Mouse (Mus musculus): ENCODE results near the gene Acox3.

Gene Acox3

DNA sequence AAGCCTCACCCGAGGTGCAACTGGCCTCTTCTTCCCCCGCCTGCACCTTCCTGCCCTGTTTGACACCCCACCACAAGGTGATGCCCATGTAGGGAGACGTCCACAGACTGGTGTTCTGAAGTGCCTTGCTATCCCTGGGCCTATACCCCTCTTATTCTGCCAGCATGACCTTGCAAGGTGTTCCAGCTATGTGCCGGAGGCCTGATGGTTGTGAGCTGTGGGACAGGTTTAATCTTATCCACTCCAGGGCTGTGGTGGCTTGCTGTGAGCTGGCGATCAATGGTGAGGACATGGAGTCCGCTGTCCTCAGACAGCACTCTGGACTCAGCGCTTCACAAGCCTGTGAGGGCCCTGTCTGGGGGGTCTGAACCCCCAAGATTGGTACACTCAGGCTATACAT, 27.5 kb downstream of the Acox3 start:
- in situ Hi-C loops (cut with MboI, MseI) = no loop called here

DNA sequence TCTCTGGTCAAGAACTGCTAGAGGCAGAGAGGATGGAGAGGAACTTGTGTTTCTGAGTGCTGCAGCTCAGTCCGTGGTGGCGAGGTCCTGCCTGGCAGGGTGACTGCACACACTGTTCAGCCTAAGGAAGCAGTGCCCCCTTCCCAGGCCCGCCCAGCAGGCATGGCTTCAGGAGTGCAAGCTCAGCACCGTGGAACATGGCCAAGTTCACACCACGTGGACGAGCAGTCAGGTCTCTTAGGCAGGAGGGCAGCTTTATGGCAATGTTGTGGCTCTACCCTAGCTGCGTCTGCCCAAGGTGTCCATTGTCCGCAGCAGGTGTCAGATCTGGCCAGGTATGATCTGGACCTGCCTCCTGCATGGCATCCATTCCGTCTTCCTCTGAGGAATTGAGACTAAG, 28.3 kb downstream of the Acox3 start:
- in situ Hi-C loops (cut with MboI, MseI) = no loop called here

DNA sequence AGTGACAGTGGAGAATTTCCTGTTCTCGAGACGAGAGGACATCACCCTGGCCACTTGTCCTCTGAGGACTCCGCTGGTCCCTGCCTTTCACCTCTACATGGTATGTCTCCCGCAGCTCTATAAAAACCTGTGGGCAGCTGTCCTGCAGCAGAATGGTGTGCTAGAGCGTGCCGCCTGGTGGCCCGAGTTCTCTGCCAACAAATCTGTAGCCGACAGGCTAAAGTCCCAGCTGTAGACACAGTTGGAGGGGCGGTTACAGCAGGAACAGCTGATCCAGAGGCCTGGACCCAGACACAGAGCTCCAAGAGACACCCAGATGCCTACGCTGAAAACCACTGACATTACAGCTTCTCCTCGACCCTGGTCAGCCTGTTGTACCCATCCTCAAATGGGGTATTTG, 29.1 kb downstream of the Acox3 start:
- in situ Hi-C loops (cut with MboI, MseI) = no loop called here

DNA sequence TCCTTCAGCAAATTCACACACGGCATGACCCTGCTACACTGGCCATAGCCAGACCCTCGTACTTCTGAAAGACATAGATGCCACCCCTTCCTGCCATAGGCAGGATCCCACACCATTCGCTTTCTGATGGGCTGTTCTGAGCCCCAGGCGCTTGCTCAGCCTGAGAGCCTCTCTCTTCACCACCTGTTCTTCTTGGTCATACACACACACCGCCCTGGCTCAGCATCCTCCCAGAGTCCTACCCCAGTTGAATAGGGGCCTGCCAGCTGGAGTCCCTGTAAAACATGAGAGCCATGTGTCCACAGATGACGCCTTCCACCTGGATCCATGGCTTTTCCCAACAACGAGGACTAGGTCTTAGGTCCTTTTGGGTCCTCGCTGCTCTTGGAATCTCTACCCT, 29.9 kb downstream of the Acox3 start:
- in situ Hi-C loops (cut with MboI, MseI) = no loop called here

DNA sequence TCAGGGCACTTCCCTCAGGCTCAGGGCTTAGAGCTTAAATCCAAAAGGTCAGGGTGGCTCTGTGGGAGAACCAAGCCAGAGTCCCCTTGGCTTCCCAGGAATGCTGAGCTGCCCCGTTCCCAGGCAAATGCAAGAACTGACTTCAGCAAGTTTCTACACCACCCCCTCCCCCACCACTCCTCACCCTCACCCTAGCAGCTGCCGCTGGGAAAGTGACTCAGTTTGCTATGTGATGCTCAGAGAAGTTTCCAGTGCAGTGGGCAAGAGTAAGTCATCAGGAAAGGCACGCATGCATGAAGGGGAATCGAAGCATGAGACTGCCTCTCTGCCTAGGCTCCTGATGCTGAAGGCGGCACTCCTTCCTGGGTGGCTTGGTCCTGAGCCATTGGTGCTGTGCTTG, 34.1 kb downstream of the Acox3 start:
- in situ Hi-C loops (cut with MboI, MseI) = no loop called here

DNA sequence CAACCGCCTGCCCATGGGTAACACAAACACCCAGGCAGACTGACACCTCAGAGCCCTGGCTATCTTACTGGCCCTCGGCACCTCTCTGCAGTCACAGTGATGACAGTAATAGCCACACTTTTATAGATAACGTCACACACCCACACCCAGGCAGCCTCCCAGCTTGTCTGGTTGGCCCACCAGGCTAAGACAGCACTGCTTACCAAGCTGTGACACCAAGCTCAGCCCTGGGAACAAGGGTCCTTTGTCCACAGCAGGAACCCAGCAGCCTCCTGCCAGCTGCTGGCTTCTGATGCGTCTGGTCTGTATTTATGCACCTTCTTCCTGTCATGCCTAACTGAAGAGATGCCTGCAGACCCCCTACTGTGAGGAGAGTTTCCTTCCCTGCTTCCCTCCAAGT, 38.3 kb downstream of the Acox3 start:
- in situ Hi-C loops (cut with MboI, MseI) = no loop called here

DNA sequence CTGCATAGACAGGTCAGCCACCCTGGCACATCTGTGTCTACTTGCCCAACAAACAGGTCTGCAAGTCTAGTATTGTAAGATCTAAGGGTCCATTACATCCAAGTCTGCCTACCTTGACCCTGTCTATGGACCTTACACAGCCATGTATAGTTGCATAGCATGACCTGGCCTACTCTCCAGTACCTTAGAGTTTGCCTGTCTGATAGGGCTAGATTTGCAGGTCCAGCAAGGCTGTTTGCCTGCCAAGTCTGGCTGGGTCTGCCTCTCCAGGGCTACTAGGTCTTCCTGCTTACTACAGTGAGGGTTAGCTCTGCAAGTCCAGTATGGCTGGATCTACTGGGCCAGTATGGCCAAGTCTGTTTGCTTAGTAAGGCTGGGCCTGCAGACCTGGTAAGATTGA, 41.0 kb downstream of the Acox3 start:
- in situ Hi-C loops (cut with MboI, MseI) = no loop called here

DNA sequence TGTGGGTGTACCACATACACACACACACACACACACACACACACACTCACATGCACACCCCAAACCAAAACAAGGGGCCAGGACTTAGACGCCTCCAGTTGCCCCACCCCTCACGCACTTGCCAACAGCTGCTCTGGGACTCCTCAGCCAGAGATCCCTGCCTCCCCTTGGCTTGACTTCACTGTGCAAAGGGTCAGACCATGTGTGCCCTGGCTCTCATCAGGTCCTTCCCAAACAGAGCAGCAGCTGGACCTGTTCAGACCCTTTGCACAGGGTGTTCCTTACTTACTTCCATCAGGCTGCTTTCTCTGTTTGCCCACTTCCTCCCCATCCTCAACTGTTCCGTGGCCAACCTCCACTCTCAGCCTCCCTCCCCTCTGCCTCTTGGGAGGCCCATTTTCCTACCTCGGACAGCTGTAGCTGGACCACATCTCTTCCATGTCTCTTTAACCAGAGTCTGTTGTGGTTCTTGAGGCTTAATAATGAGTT, 42.0 kb downstream of the Acox3 start:
- in situ Hi-C loops (cut with MboI, MseI) = no loop called here

DNA sequence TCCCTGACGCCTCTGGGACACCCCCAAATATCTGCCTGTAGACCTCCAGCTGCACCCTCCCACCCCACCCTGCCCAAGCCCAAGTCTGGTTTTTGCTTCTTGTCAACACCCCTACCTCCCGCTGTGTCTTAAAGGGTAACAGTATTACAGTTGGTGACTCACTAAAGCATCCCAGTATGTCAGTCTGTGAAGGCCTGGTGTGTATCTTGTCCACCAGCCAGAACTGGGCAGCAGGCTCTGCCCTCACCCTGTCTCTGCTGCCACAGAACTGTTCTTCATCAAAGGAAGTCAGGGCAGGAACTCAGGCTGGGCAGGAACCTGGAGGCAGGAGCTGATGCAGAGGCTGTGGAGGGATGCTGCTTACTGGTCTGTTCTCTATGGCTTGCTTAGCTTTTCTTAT, 43.6 kb downstream of the Acox3 start:
- in situ Hi-C loops (cut with MboI, MseI) = no loop called here

DNA sequence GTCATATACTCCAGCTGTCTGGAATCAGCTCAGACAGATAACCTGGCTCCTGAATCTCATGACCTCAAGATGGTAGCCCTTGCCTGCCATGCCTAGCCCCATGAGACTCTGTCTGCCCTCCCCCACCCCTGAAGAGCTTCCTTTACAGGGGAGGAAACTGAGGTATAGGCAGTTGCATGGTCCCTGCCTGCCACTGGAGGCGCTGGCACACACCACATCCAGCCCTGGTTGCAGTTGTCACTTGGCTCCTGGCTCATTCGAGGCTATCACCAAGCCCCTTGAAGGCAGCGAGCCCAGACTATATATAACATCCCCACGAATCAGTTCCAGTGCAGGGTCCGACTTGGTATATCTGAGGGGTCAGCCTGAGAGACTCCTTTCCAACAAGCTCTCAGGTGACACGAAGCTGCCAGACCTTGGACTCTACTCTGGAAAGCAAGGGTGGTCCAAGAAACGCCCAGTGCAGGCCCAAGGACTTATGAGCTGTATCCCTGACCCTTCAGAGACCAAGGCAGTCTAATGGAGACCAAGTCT, 44.5 kb downstream of the Acox3 start:
- in situ Hi-C loops (cut with MboI, MseI) = no loop called here

DNA sequence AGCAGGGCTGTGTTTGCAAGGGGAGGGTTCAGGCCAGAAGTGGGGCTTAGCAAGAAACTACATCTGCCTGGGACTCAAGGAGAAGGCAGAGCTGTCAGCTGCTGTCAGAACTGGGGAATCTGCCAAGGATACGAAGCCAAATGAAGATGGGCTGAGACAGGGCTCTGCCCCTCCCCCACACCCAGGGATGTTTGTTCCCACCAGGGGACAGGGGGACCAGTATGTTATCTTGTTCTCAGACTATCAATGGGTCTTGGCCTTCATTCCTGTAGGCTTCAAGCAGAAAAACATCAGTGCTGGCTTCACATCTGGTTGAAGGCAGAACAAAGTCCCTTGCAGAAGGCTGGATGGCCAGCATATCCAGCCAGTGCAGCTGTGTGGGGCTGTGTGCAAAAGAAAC, 45.8 kb downstream of the Acox3 start:
- in situ Hi-C loops (cut with MboI, MseI) = no loop called here

DNA sequence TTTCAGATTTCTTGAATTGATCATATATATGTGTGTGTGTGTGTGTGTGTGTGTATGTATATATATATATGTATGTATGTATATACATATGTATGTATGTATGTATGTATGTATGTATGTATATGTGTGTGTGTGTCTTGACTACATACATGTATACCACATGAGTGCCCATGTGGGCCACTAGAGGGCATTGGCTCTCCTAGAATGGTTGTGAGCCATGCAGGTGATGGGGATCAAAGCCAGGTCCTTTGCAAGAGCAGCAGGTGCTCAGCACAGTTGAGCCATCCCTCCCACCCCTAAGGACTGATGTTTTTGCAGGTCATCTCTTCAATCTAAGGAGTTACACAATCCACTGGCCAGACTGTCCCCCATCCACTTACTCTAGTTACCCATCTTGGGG, 46.5 kb downstream of the Acox3 start:
- in situ Hi-C loops (cut with MboI, MseI) = no loop called here

DNA sequence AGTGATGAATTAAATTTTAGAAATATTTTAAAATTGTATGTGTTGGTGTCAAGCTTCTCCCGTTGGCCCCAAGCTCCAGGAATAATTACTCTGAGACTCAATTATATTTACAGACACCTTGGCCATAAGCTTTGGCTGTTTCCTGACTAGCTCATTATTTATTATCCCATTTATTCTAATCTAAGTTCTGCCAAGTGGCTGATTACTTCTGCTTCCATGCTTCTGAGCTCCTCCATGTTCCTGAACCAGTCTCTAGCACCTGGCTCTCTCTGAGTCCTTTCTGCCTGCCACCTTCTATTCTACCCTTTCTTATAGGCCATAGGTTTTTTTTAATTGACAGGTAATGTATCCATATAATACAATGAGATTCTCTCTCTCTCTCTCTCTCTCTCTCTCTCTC, 47.9 kb downstream of the Acox3 start:
- in situ Hi-C loops (cut with MboI, MseI) = no loop called here

DNA sequence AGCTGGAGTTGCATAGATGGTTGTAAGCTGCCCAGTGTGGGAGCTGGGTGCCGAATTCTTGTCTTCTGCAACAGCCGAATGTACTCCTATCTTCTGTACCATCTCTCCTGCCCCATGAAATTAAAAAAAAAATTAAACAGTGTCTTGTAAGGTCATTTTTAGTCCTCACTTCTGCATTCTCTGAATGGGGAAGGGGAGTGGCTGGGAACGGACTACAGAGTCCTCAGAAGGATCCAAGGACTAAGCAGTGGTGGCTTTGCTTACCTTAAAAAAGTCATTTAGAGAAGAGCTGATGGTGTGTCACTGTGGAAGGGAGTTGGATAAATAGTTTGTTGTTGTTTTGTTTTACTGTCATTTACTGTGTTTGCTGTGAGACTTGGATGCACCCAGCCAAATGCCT, 48.4 kb downstream of the Acox3 start:
- in situ Hi-C loops (cut with MboI, MseI) = no loop called here

DNA sequence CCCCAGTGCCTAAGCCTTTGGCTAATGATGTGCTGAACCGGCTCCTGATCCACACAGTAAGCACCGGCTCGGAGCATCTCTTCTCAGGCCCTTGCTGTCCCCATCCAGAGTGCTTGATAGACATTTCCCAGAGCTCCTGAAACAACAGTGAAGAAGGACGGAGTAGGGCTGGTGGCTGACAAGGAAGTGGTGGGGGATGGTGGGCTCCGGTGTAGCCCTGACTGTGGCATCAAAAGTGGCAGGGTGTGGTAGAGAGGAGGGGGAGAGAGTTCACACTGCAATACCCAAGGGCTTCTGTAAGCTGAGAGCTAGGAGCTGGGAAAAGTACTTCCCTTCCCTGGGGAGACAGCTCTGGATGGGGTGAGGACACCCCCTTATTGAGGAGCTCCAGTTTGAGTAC, 48.9 kb downstream of the Acox3 start:
- in situ Hi-C loops (cut with MboI, MseI) = no loop called here

DNA sequence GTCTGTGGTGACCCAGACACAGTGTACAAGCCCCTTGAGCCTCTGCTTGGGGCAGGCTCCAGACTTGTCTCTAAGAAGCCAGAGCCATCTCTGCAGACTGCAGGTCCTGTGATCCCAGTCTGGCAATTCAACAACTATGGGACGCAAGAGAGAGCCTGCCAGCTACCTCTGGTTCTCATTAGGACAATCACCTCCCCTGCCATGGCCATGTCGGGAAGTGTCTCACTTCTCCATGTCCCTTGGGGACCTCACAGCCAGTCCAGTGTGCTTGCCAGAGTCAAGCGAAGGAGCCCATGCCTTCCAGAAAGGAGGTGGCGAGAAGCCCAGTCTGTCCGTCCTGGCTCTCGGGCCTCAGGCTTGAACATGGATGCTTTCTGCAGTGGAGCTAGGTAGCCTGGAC, 50.0 kb downstream of the Acox3 start:
- in situ Hi-C loops (cut with MboI, MseI) = no loop called here

DNA sequence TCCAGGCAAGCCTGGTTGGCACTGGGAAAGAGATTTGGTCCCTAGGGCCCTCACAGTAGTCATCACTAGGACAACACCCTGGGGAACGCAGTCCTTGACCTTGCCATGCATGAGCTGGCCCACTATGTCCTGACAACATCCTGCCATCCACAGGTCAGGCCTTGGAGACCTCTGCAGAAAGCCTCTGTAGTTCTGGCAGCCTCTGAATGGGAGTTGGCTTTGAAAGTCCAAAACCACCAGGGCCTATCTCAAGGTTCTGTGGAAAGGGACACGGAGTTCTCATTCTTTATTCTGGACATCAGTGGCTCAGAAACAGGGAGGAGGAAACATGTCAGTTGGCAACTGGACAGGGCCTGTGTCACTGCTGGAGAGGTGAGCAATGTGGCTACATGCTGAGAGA, 53.2 kb downstream of the Acox3 start:
- in situ Hi-C loops (cut with MboI, MseI) = no loop called here

DNA sequence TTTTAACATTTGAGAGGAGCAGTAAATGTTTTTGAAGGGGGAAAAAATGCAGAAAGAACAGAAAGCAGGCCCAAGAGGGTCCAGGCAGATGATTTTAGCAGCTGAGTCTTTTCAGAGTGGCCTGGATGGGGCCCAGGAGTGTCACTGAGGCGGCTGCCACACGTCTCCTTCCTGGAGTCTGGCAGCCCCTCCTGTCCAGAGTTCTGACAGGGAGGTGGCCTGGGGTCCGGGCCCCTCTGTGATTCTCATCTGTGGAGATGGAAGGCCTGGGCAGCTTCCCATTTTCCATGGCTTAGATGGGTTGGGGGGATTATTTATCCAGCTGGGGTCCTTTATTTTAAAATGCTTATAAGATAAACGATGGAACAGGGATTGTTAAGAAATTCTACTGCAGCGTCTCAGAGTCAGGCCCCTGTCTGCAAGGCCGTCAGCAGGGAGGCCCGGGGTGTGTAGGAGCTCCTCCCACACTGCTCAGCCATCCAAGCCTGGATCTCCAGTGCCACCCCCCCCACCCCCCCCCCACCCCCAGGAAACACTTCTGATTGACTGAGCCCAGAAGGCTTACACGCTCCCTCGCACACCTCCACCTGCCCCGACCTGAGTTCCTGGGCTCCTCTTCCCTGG, 59.2 kb downstream of the Acox3 start:
- in situ Hi-C loops (cut with MboI, MseI) = no loop called here

DNA sequence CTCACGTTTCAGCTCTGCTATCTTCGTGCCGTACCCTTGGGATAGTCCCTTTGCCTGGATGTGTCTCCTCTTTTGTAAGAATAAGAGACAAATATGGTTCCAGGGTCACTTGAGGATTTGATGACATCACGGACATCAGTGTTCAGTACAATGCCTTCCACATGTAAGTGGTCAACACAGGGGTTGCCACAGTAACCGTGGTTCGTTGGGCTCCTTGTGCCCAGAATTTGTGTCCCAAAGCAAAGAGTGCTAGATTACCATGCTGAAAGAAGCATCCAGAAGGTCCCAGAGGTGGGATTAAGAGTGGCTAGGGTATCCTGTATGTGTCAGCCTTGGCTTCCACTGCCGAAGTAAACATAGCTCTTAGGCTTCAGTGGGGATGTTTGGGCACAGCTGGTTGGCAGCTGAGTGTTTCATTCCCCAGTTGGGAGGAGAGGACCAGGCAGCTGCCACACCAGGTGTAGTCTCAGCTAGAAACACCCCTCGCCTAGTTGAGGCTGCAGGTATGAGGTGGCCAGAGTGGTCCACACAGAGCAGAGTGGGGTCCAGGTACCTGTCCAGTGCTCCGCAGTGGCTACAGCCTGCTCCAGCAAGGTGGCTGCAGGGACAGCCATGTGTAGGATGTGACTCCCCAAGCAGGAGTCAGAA, 60.7 kb downstream of the Acox3 start:
- in situ Hi-C loops (cut with MboI, MseI) = no loop called here

DNA sequence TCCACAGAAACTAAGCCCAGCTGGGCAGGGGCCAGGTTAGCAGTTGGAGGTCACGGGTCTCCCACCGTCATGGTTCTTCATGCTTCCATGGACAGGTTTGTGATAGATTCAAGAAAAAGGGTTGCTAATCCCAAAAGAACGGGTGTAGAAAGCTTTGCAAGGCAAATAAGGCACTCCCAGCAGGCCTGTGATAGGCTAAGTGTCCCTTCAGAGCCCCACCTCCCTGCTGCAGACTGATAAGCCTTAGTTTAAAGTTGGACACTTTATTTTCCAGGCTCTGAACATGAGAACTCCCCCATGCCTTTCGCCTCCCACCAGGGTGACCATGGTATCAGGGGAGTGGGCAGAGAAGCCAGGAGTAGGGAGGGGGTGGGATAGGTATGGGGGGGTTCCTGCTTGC, 61.2 kb downstream of the Acox3 start:
- in situ Hi-C loops (cut with MboI, MseI) = no loop called here

DNA sequence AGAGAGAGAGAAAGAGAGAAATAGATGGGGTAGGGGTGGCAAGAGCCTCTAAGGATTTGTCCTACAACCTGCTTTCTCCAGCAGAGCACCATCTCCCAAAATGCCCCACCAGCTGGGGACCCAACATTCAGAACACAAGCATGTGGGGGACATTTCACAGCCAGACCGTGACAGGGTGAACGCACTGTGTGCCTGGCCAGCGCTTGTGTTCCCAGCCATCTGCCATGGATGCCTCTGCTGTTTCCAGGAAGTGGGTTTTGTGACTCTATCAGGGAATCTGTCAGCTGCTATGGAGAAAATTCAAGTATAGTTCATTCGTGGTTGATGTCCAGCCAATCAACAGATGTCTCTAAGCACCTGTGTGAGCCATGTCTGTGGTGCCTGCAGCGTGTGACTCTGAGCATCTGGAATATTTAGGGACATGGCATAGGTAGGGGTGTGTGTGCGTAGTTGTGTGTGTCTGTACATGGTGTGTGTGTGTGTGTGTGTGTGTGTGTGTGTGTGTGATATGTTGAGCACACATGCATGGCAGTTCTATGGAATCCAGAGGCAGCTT, 63.2 kb downstream of the Acox3 start:
- in situ Hi-C loops (cut with MboI, MseI) = no loop called here

DNA sequence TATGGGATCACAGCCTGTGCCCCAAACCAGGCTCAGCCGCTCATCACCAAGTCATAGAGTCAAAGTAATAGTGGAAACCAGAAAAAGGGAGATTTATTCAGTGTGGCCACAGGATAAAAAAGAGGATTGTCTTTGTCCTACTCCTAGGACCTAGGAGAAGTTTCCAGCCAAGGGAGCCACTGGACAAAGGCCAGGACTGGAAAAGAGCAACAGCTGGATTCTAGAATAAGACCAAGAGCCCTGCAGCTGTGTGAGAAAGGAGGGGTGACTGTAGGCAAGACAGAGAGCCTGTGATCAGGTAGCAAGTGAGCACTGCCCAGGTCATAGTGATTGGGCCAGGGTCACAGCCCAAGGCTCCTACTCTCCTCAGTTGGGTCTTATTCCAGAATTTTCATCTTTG, 64.1 kb downstream of the Acox3 start:
- in situ Hi-C loops (cut with MboI, MseI) = no loop called here

DNA sequence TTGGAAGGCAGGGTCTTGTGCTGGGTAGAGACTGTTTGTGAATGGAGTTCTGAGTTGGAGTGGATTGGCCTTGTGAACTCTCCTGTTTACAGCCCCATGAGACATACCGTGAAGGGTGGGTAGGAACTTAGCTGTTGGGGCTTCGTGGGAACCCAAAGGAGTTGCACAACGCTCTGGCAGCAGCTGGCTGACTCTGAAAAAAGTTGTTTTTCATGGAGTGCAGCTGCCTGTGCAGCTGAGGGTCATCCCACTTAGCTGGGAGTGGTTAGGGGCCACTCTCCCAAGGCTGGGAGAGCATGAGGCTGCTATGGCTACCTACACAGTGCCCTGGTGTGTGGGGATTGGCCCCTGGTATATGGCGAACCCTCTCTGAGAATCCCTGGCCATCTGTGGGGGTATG, 64.7 kb downstream of the Acox3 start:
- in situ Hi-C loops (cut with MboI, MseI) = no loop called here

All from T-helper 2 cell (primary cell).